Mouse (Mus musculus) liver, embryonic 11.5 days (tissue): Measurements from ENCODE around the gene Grm6. TPM values are rescaled to one million over a fixed set of nuclear protein-coding genes. Genes with fewer than 3 reads are reported as not detected.

Experiments used
- ATAC-seq: fragments of 200-750 bp; cut with Nextera tagmentation; replicated peaks from 2 replicates; pipeline ENCODE4 v1.8.0; 2017; ENCODE audit warnings: moderate number of reproducible peaks, mild to moderate bottlenecking, moderate TSS enrichment, moderate library complexity; ENCODE audit not compliant: low FRiP score
- DNase-seq: peaks from one replicate; pipeline ENCODE4 v3.0.0-alpha.2; 2017; ENCODE audit warnings: low spot score
- H3K27ac ChIP-seq: fragments of 300-500 bp; sonication (generic); 2 replicates; pipeline ENCODE4 v1.5.1; 2014; ENCODE audit warnings: mild to moderate bottlenecking, low read depth, low read length, control low read depth
- H3K27me3 ChIP-seq: fragments of 300-500 bp; sonication (generic); replicated peaks from 2 replicates; pipeline ENCODE4 v1.6.1; 2014; ENCODE audit warnings: low read length, mixed read lengths; ENCODE audit not compliant: control insufficient read depth, insufficient read depth
- H3K36me3 ChIP-seq: fragments of 300-500 bp; sonication (generic); 2 replicates; pipeline ENCODE4 v1.6.1; 2014; ENCODE audit warnings: mild to moderate bottlenecking, low read length, moderate library complexity, mixed read lengths; ENCODE audit not compliant: control insufficient read depth, insufficient read depth
- H3K4me1 ChIP-seq: fragments of 300-500 bp; sonication (generic); replicated peaks from 2 replicates; pipeline ENCODE4 v1.6.1; 2014; ENCODE audit warnings: low read length, mixed read lengths; ENCODE audit not compliant: control insufficient read depth, insufficient read depth
- H3K4me2 ChIP-seq: fragments of 300-500 bp; sonication (generic); 2 replicates; pipeline ENCODE4 v1.6.1; 2014; ENCODE audit warnings: mild to moderate bottlenecking, control low read depth, moderate library complexity
- H3K4me3 ChIP-seq: fragments of 300-500 bp; sonication (generic); 2 replicates; pipeline ENCODE4 v1.5.1; 2014; ENCODE audit warnings: low read depth, low read length, control low read depth
- H3K9ac ChIP-seq: fragments of 300-500 bp; sonication (generic); 2 replicates; pipeline ENCODE4 v1.6.1; 2014; ENCODE audit warnings: low read depth, low read length, control low read depth
- H3K9me3 ChIP-seq: fragments of 300-500 bp; sonication (generic); 2 replicates; pipeline ENCODE4 v1.6.1; 2016; ENCODE audit warnings: low read length, inconsistent platforms, mixed read lengths; ENCODE audit not compliant: control insufficient read depth
- WGBS: fragments of 180-500 bp; shearing (Covaris S2); extraction: QIAGEN DNeasy Blood & Tissue Kit; methylation state at CpG from one replicate; pipeline ENCODE4 v1.1.7; 2014; 5-methylcytosine and 5-hydroxymethylcytosine counted together
- polyA plus RNA-seq: library from polyadenylated mRNA; unstranded; fragments of >200 nt; fragmentation: Nextera tagmentation; extraction: Ambion mirVana; gene quantifications from 2 replicates; pipeline ENCODE4 v1.2.1, GENCODE M21; 2014

Gene Grm6
- polyA plus RNA-seq, 1 experiment from 2014 or later: 0.12 TPM

DNA sequence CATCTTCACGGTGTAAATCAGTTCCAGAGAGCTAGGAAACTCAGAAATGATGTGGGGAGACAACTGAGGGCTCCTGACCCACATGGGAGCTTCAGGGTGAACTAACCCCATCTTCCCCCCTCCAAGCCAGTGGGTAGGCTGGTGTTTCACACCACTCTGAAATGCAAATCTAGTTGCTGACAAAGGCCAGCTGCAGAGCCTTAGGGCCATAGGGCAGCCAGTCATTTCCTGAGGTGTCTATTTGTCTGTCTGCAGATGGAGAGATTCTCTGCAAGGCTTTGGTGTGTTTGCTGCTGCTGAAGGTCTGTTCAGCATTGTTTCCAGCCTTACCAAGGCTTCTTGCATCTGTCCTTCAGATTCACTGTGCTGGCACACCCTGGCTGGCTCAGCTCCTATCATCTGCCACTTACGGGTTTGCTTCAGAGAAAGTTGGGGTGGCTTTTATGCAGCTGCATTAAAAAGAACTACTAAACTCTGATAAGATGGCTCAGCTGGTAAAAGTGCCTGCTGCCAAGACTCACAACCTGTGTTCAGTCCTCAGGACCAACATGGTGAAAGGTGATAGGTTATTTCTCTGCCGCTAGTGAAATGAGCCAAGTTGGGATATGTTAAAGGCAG lies 1.9 kb upstream of the Grm6 start:
- Histone ChIP-seq H3K4me2 (no peak overlapping the region), H3K4me1 (no peaks in the 10 kb centered on the region; the same call in 1 of the 2 replicates), H3K36me3 (no peaks in the 10 kb centered on the region), H3K27me3 (peaks cover 56% of the 10 kb centered on the region), H3K4me3 (no peak overlapping the region), H3K27ac (no peak overlapping the region), H3K9ac (no peak overlapping the region), H3K9me3 (no peaks in the 10 kb centered on the region)
- DNase-seq (no peak), ATAC-seq (no peak)
- 39% methylated on average over 3 of the region's 3 CpGs for WGBS

- Histone ChIP-seq H3K4me2 (no peak overlapping the region), H3K27me3 (peaks cover 56% of the 10 kb centered on the region), H3K4me3 (no peak overlapping the region), H3K4me1 (no peaks in the 10 kb centered on the region; the same call in 1 of the 2 replicates), H3K9me3 (no peaks in the 10 kb centered on the region), H3K27ac (no peak overlapping the region), H3K36me3 (no peaks in the 10 kb centered on the region), H3K9ac (no peak overlapping the region)
- WGBS: 3% methylated on average over 10 of the region's 10 CpGs
- DNase-seq: no peak
- no peak for ATAC-seq
These were observed 1.2 kb upstream of the Grm6 start for GRCm38 (mm10) chr11:50849310-50849709.

DNA sequence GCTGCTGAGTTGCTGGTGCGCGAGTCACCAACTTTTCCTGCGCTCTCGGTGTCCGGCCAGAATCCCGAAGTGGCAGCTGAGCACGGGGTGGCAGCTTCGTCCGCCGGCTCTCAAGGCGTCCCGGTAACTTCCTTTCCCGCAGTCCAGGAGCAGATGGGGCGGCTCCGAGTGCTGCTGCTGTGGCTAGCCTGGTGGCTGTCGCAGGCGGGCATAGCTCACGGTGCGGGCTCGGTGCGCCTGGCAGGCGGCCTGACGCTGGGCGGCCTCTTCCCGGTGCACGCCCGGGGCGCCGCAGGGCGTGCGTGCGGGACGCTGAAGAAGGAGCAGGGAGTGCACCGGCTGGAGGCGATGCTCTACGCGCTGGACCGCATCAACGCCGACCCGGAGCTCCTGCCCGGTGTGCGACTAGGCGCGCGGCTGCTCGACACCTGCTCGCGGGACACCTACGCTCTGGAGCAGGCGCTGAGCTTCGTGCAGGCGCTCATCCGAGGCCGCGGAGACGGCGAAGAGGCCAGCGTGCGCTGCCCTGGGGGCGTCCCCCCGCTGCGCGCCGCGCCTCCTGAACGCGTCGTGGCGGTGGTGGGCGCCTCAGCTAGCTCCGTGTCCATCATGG lies 610 bp downstream of the Grm6 start:
- H3K27me3 ChIP-seq: peaks cover 56% of the 10 kb centered on the region

GRCm38 (mm10) chr11:50878641-50879040 lies 28.2 kb downstream of the Grm6 start:
- Histone ChIP-seq H3K27ac (no peak overlapping the region), H3K36me3 (peaks cover 11% of the 10 kb centered on the region), H3K4me2 (no peak overlapping the region), H3K4me1 (no peaks in the 10 kb centered on the region), H3K4me3 (no peak overlapping the region), H3K9me3 (no peaks in the 10 kb centered on the region), H3K9ac (no peak overlapping the region), H3K27me3 (no peaks in the 10 kb centered on the region)
- no peak for ATAC-seq
- WGBS: 75% methylated on average over 3 of the region's 3 CpGs
- no peak for DNase-seq

More for the DNA sequence above, 610 bp downstream of the Grm6 start:
- no peak overlapping the region for H3K27ac ChIP-seq
- H3K9me3 ChIP-seq: no peaks in the 10 kb centered on the region
- no peaks in the 10 kb centered on the region for H3K36me3 ChIP-seq
- H3K4me1 ChIP-seq: no peaks in the 10 kb centered on the region; the same call in 1 of the 2 replicates
- ATAC-seq: no peak
- 1% methylated on average over 71 of the region's 72 CpGs for WGBS
- H3K4me2 ChIP-seq: peak overlapping the region; percentile 72
- H3K4me3 ChIP-seq: peak overlapping the region; percentile 42
- no peak overlapping the region for H3K9ac ChIP-seq
- no peak for DNase-seq

- Histone ChIP-seq H3K27ac (no peak overlapping the region), H3K4me3 (no peak overlapping the region), H3K36me3 (peaks cover 3% of the 10 kb centered on the region; the same call in 1 of the 2 replicates), H3K9me3 (no peaks in the 10 kb centered on the region), H3K27me3 (no peaks in the 10 kb centered on the region), H3K9ac (no peak overlapping the region), H3K4me1 (no peaks in the 10 kb centered on the region), H3K4me2 (no peak overlapping the region)
- ATAC-seq: no peak
- 56% methylated on average over 3 of the region's 3 CpGs for WGBS
- no peak for DNase-seq
These were observed 33.3 kb downstream of the Grm6 start for GRCm38 (mm10) chr11:50883756-50884155.

DNA sequence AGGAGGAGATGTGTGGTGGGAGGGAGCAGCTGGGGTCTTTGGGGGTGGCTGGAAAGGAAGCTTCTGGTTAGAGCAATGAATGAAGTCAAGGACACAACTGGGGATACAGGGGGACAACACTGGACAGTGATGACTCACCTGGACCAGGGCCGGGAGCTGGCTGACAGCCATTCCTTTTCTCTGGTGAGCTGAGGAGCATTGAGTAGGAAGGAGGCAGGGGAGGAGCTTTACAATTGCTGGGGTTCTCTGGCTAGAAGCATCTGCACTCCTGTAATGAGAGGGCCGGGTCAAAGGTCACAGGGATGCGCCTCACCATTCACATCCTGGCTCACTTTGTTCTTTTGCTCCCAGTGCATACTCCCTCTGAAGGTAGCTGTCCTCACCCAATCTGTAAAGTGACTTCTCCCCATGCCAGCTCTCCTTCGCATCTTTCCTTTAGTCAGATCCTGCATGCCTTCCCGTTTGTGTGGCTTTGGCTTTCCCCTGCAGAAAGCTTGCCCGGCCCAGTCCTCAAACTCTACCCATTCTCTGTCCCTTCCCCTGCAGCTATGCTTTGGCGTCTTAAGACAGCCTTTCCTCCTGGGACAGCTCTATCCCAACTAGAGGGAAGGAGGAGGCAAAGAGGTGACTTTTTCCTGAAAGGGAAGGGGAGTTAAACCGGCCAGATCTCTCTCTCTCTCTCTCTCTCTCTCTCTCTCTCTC lies 35.9 kb downstream of the Grm6 start:
- ATAC-seq (no peak), DNase-seq (no peak)
- Histone ChIP-seq H3K4me2 (peak overlapping the region; percentile 60), H3K4me1 (no peaks in the 10 kb centered on the region), H3K36me3 (no peaks in the 10 kb centered on the region), H3K27me3 (no peaks in the 10 kb centered on the region), H3K9ac (no peak overlapping the region), H3K9me3 (no peaks in the 10 kb centered on the region), H3K4me3 (peak overlapping the region; percentile 46; the same call in 1 of the 2 replicates), H3K27ac (no peak overlapping the region)
- WGBS: 45% methylated on average over 8 of the region's 8 CpGs

GRCm38 (mm10) chr11:50886933-50887293 lies 36.4 kb downstream of the Grm6 start:
- Histone ChIP-seq H3K4me1 (no peaks in the 10 kb centered on the region), H3K4me3 (peak overlapping the region; percentile 46), H3K27ac (no peak overlapping the region), H3K36me3 (no peaks in the 10 kb centered on the region), H3K9ac (peak overlapping the region; percentile 57; the same call in 1 of the 2 replicates), H3K4me2 (peak overlapping the region; percentile 60), H3K27me3 (no peaks in the 10 kb centered on the region), H3K9me3 (no peaks in the 10 kb centered on the region)
- 39% methylated on average over 10 of the region's 10 CpGs for WGBS
- DNase-seq (no peak), ATAC-seq (no peak)

GRCm38 (mm10) chr11:50887390-50888128 lies 37.1 kb downstream of the Grm6 start, which contains the start of gene Zfp454:
Zfp454 (minus strand) TSS chr11:50887651.
- no peaks in the 10 kb centered on the region for H3K27me3 ChIP-seq
- no peaks in the 10 kb centered on the region for H3K9me3 ChIP-seq
- peak within 1 kb of the TSS; percentile 57; the same call in 1 of the 2 replicates for H3K9ac ChIP-seq
- no peaks in the 10 kb centered on the region for H3K36me3 ChIP-seq
- H3K4me2 ChIP-seq: peak within 1 kb of the TSS; percentile 60
- no peaks in the 10 kb centered on the region for H3K4me1 ChIP-seq
- peak within 1 kb of the TSS; percentile 46 for H3K4me3 ChIP-seq
- peak; percentile 62 for DNase-seq
- WGBS: 7% methylated on average over 26 of the region's 26 CpGs
- H3K27ac ChIP-seq: no peak within 1 kb of the TSS
- peak; percentile 74 for ATAC-seq
